Mouse (Mus musculus) heart, embryonic 13.5 days (tissue): ENCODE measurements around the gene Snx29. TPM values are rescaled to one million over a fixed set of nuclear protein-coding genes. Genes with fewer than 3 reads are reported as not detected.
"Not testable (repeated sequence)": the region's sequence is repeated elsewhere in the genome, so short reads cannot be mapped to it uniquely, and the experiment has no call there.

Source experiments
- ATAC-seq: fragments of 200-750 bp; cut with Nextera tagmentation; 2 replicates; pipeline ENCODE4 v1.8.0; 2017; ENCODE audit warnings: moderate TSS enrichment; ENCODE audit not compliant: insufficient number of reproducible peaks, low FRiP score, low TSS enrichment; ENCODE audit errors: extremely low read depth
- H3K27ac ChIP-seq: fragments of 300-500 bp; sonication (generic); replicated peaks from 2 replicates; pipeline ENCODE4 v1.5.1; 2015; ENCODE audit warnings: moderate library complexity, mild to moderate bottlenecking, inconsistent platforms
- H3K27me3 ChIP-seq: fragments of 300-500 bp; sonication (generic); replicated peaks from 2 replicates; pipeline ENCODE4 v1.6.1; 2015; ENCODE audit warnings: mild to moderate bottlenecking, inconsistent platforms
- H3K36me3 ChIP-seq: fragments of 300-500 bp; sonication (generic); 2 replicates; pipeline ENCODE4 v1.6.1; 2015; ENCODE audit warnings: mild to moderate bottlenecking, inconsistent platforms
- H3K4me1 ChIP-seq: fragments of 300-500 bp; sonication (generic); 2 replicates; pipeline ENCODE4 v1.6.1; 2015; ENCODE audit warnings: inconsistent platforms
- H3K4me2 ChIP-seq: fragments of 300-500 bp; sonication (generic); 2 replicates; pipeline ENCODE4 v1.6.1; 2015; ENCODE audit warnings: inconsistent platforms, mild to moderate bottlenecking, moderate library complexity
- H3K4me3 ChIP-seq: fragments of 300-500 bp; sonication (generic); 2 replicates; pipeline ENCODE4 v1.5.1; 2015; ENCODE audit warnings: moderate library complexity, mild to moderate bottlenecking, inconsistent platforms
- H3K9ac ChIP-seq: fragments of 300-500 bp; sonication (generic); 2 replicates; pipeline ENCODE4 v1.6.1; 2015; ENCODE audit warnings: inconsistent platforms, mild to moderate bottlenecking, moderate library complexity
- H3K9me3 ChIP-seq: fragments of 300-500 bp; sonication (generic); 2 replicates; pipeline ENCODE4 v1.6.1; 2016; ENCODE audit warnings: inconsistent platforms
- whole genome bisulfite sequencing: fragments of 180-500 bp; shearing (Covaris S2); methylation state at CpG from one replicate; pipeline ENCODE4 v1.1.7; 2015; ENCODE audit warnings: mixed read lengths; 5-methylcytosine and 5-hydroxymethylcytosine counted together
- polyA plus RNA-seq: library from polyadenylated mRNA; unstranded; fragments of >200 nt; fragmentation: Nextera tagmentation; extraction: Ambion mirVana; gene quantifications from 2 replicates; pipeline ENCODE4 v1.2.1, GENCODE M21; 2015

Gene Snx29
- polyA plus RNA-seq, 1 experiment from 2014 or later: 6.0 TPM

GRCm38 (mm10) chr16:11430520-11430919 lies 107.8 kb downstream of the Snx29 start:
- Histone ChIP-seq H3K27me3 (no peaks in the 10 kb centered on the region), H3K4me3 (no peak overlapping the region), H3K9ac (no peak overlapping the region), H3K27ac (no peak overlapping the region), H3K9me3 (no peaks in the 10 kb centered on the region), H3K4me2 (no peak overlapping the region), H3K4me1 (peaks cover 5% of the 10 kb centered on the region; the same call in 1 of the 2 replicates), H3K36me3 (0 out of 2 replicates have a peak, but pooled peaks cover 4% of the 10 kb centered on the region)
- no peak for ATAC-seq
- WGBS: 76% methylated on average over 6 of the region's 6 CpGs

GRCm38 (mm10) chr16:11433779-11434178 lies 111.1 kb downstream of the Snx29 start:
- Histone ChIP-seq H3K9ac (no peak overlapping the region), H3K36me3 (0 out of 2 replicates have a peak, but pooled peaks cover 4% of the 10 kb centered on the region), H3K4me1 (no peaks in the 10 kb centered on the region), H3K27me3 (no peaks in the 10 kb centered on the region), H3K9me3 (no peaks in the 10 kb centered on the region), H3K4me3 (no peak overlapping the region), H3K4me2 (no peak overlapping the region), H3K27ac (no peak overlapping the region)
- ATAC-seq: no peak

GRCm38 (mm10) chr16:11437641-11438040 lies 114.9 kb downstream of the Snx29 start:
- WGBS: 84% methylated on average over 3 of the region's 3 CpGs

GRCm38 (mm10) chr16:11439417-11439816 lies 116.7 kb downstream of the Snx29 start:
- H3K36me3 ChIP-seq: no peaks in the 10 kb centered on the region
- 85% methylated on average over 6 of the region's 6 CpGs for WGBS
- H3K4me1 ChIP-seq: peaks cover 10% of the 10 kb centered on the region
- H3K4me2 ChIP-seq: no peak overlapping the region
- H3K27me3 ChIP-seq: no peaks in the 10 kb centered on the region
- H3K9me3 ChIP-seq: no peaks in the 10 kb centered on the region
- no peak overlapping the region for H3K27ac ChIP-seq
- no peak overlapping the region for H3K4me3 ChIP-seq
- ATAC-seq: no peak
- no peak overlapping the region for H3K9ac ChIP-seq

More at GRCm38 (mm10) chr16:11437641-11438040, 114.9 kb downstream of the Snx29 start:
- H3K36me3 ChIP-seq: no peaks in the 10 kb centered on the region
- H3K4me3 ChIP-seq: no peak overlapping the region
- no peak overlapping the region for H3K9ac ChIP-seq
- no peaks in the 10 kb centered on the region for H3K9me3 ChIP-seq
- no peaks in the 10 kb centered on the region for H3K4me1 ChIP-seq
- H3K27me3 ChIP-seq: no peaks in the 10 kb centered on the region
- no peak overlapping the region for H3K27ac ChIP-seq
- no peak for ATAC-seq
- H3K4me2 ChIP-seq: no peak overlapping the region

GRCm38 (mm10) chr16:11441616-11442015 lies 118.9 kb downstream of the Snx29 start:
- no peaks in the 10 kb centered on the region for H3K9me3 ChIP-seq
- H3K27me3 ChIP-seq: no peaks in the 10 kb centered on the region
- 58% methylated on average over 4 of the region's 4 CpGs for WGBS
- H3K4me1 ChIP-seq: peaks cover 10% of the 10 kb centered on the region
- H3K9ac ChIP-seq: no peak overlapping the region
- no peak overlapping the region for H3K27ac ChIP-seq
- H3K4me2 ChIP-seq: no peak overlapping the region
- no peak for ATAC-seq
- no peak overlapping the region for H3K4me3 ChIP-seq
- no peaks in the 10 kb centered on the region for H3K36me3 ChIP-seq

GRCm38 (mm10) chr16:11442534-11442933 lies 119.8 kb downstream of the Snx29 start:
- H3K36me3 ChIP-seq: peaks cover 6% of the 10 kb centered on the region; the same call in 1 of the 2 replicates
- H3K9me3 ChIP-seq: no peaks in the 10 kb centered on the region
- ATAC-seq: no peak
- no peaks in the 10 kb centered on the region for H3K27me3 ChIP-seq
- no peak overlapping the region for H3K4me2 ChIP-seq
- no peak overlapping the region for H3K9ac ChIP-seq
- H3K4me3 ChIP-seq: no peak overlapping the region
- no peak overlapping the region for H3K27ac ChIP-seq
- H3K4me1 ChIP-seq: peaks cover 10% of the 10 kb centered on the region

- no peaks in the 10 kb centered on the region for H3K9me3 ChIP-seq
- H3K36me3 ChIP-seq: peaks cover 15% of the 10 kb centered on the region
- peaks cover 10% of the 10 kb centered on the region for H3K4me1 ChIP-seq
- 74% methylated on average over 1 of the region's 1 CpGs for WGBS
- no peaks in the 10 kb centered on the region for H3K27me3 ChIP-seq
- no peak for ATAC-seq
- H3K27ac ChIP-seq: no peak overlapping the region
- no peak overlapping the region for H3K4me3 ChIP-seq
- no peak overlapping the region for H3K9ac ChIP-seq
- H3K4me2 ChIP-seq: no peak overlapping the region
Observed at GRCm38 (mm10) chr16:11444626-11445025, 121.9 kb downstream of the Snx29 start.

GRCm38 (mm10) chr16:11446977-11447376 lies 124.3 kb downstream of the Snx29 start:
- H3K27me3 ChIP-seq: no peaks in the 10 kb centered on the region
- no peaks in the 10 kb centered on the region for H3K9me3 ChIP-seq
- no peak overlapping the region for H3K9ac ChIP-seq
- H3K4me1 ChIP-seq: peaks cover 10% of the 10 kb centered on the region
- H3K27ac ChIP-seq: no peak overlapping the region
- no peak for ATAC-seq
- no peak overlapping the region for H3K4me2 ChIP-seq
- 87% methylated on average over 4 of the region's 4 CpGs for WGBS
- H3K36me3 ChIP-seq: peaks cover 21% of the 10 kb centered on the region
- H3K4me3 ChIP-seq: no peak overlapping the region

GRCm38 (mm10) chr16:11447905-11448304 lies 125.2 kb downstream of the Snx29 start:
- 84% methylated on average over 5 of the region's 5 CpGs for WGBS
- Histone ChIP-seq H3K4me1 (peaks cover 10% of the 10 kb centered on the region), H3K4me3 (no peak overlapping the region), H3K4me2 (no peak overlapping the region), H3K9ac (no peak overlapping the region), H3K27ac (no peak overlapping the region), H3K9me3 (no peaks in the 10 kb centered on the region; the same call in 1 of the 2 replicates), H3K36me3 (peaks cover 30% of the 10 kb centered on the region), H3K27me3 (no peaks in the 10 kb centered on the region)
- no peak for ATAC-seq

GRCm38 (mm10) chr16:11448696-11449095 lies 126.0 kb downstream of the Snx29 start:
- not testable (repeated sequence) for ATAC-seq, H3K4me1 ChIP-seq, H3K4me3 ChIP-seq, H3K27me3 ChIP-seq, H3K9ac ChIP-seq, H3K4me2 ChIP-seq, H3K27ac ChIP-seq, H3K9me3 ChIP-seq
- peaks cover 38% of the 10 kb centered on the region for H3K36me3 ChIP-seq
- WGBS: 92% methylated on average over 4 of the region's 4 CpGs

GRCm38 (mm10) chr16:11449344-11449743 lies 126.6 kb downstream of the Snx29 start:
- Histone ChIP-seq H3K27ac (no peak overlapping the region), H3K27me3 (no peaks in the 10 kb centered on the region), H3K4me1 (peaks cover 1% of the 10 kb centered on the region; the same call in 1 of the 2 replicates), H3K4me3 (no peak overlapping the region), H3K36me3 (peaks cover 44% of the 10 kb centered on the region), H3K9ac (no peak overlapping the region), H3K9me3 (peaks cover 7% of the 10 kb centered on the region; the same call in 1 of the 2 replicates), H3K4me2 (no peak overlapping the region)
- WGBS: 81% methylated on average over 4 of the region's 4 CpGs
- ATAC-seq: no peak

GRCm38 (mm10) chr16:11450626-11451025 lies 127.9 kb downstream of the Snx29 start:
- Histone ChIP-seq H3K9ac (no peak overlapping the region), H3K9me3 (peaks cover 7% of the 10 kb centered on the region; the same call in 1 of the 2 replicates), H3K36me3 (peaks cover 48% of the 10 kb centered on the region), H3K4me3 (no peak overlapping the region), H3K27me3 (no peaks in the 10 kb centered on the region), H3K27ac (no peak overlapping the region), H3K4me1 (no peaks in the 10 kb centered on the region), H3K4me2 (no peak overlapping the region)
- no peak for ATAC-seq
- 81% methylated on average over 4 of the region's 4 CpGs for WGBS
